Mouse (Mus musculus): ENCODE measurements at regions not wholly inside any gene's neighbourhood (a gene's known extent, or its start where the extent isn't known, plus 50 kb on each side); places are given as distances from the start of the nearest gene placed in this dataset.

DNA sequence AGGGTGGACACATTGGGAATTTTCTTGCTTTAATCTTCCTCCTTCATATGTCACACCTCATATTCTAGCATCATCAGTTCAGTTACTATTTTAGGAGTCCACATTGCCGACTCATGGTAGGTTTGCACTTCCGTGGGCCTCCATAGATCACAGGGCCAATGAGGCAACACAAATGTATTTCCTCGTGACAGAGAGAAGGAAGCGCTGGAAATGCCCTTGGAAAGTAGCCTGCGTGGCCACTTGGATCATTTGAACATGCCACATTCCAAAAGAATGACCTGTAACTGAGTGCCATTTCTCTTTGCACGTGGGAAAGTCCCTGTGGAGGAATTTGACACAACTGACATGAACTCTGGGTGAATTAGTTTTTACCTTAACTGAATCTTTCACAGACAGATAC, 150.6 kb downstream of the Plk2 start:
- DNase-seq (ENCODE audit: low spot score in 2 of 2): no peak
- Histone ChIP-seq H3K27ac (no peak overlapping the region), H3K4me3 (no peak overlapping the region)
- TF ChIP-seq CTCF (conservative IDR thresholded peaks at IDR 0.05): no peak

DNA sequence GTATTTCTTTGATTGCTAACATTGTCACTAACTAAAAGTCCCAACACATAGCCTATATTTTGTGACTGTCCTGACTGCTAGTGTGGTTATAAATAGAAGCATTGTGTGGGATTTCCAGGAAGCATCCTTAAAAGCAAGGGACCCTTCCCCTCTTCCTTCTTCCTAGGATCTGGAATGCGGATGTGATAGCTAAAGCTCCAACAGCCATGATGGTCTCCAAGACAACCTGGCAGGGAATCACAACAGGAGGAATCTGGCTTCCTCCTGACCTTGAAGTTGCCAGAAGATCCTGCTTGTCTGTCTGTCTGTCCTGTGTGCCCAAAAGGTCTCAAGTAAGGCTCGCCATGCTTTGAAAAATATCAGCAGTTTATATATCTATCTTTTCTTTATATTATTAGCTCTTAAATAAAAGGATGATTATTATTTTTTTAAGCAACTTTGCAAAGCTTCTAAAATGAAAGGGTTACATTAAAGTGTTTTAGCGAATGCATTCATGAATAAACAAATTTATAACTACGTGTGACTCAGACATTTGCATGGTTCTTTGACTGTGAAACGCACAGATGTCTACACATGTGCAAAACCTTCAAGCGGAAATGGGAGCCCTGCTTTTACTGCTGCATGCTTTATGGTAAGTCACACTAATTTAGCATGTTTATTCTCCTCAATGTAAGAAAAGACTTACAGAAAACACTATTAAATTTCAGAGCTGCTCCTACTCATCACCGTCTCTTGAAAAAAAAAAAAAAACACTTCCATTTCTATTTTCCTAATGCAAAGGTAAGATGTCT, 160.9 kb downstream of the Plk2 start:
- H3K27ac ChIP-seq: no peak overlapping the region

DNA sequence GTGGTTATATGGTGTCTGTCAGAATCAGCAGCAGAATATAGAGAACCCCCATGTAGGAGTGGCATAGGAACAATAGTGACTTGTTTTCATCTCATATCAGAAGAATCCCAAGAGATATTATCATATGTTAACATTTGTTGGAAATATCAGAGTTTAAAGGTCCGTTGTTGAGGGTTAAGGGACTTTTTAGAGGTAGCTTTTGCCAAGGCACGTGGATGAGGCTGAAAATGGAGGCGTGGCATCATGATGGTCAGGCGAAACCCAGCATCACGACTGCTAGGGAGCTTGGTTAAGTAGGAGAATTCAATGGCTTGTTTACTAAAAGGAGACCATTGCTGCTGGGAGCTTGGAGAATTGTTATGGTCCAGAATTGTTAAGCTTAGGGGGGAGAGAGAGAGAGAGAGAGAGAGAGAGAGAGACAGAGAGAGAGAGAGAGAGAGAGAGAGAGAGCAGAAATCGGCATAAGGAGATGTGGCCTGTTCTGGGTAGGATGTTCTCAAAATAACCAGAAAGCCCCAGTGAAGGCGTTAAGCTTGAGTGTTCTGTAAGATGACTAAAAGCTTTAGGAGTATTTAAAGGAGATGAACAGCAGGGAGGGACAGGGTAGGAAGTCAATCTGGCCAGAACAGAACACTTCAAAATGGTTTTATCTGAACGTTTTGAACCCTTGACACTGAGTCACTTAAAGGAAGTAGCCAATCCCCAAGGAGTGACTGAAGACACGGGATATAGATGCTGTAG, 161.7 kb downstream of the Plk2 start:
- Histone ChIP-seq H3K4me3 (no peak overlapping the region), H3K27ac (0 out of 2 replicates have a peak overlapping the region, but pooled peaks have one; percentile 40)
- TF ChIP-seq CTCF (conservative IDR thresholded peaks at IDR 0.05): no peak
- peak in 1 of 2 experiments; percentile 7 for DNase-seq (ENCODE audit: low spot score in 2 of 2)

More for the DNA sequence above, 160.9 kb downstream of the Plk2 start:
- no peak for DNase-seq (ENCODE audit: low spot score in 2 of 2)
- no peak for TF ChIP-seq CTCF (conservative IDR thresholded peaks at IDR 0.05)
- H3K4me3 ChIP-seq: no peak overlapping the region

DNA sequence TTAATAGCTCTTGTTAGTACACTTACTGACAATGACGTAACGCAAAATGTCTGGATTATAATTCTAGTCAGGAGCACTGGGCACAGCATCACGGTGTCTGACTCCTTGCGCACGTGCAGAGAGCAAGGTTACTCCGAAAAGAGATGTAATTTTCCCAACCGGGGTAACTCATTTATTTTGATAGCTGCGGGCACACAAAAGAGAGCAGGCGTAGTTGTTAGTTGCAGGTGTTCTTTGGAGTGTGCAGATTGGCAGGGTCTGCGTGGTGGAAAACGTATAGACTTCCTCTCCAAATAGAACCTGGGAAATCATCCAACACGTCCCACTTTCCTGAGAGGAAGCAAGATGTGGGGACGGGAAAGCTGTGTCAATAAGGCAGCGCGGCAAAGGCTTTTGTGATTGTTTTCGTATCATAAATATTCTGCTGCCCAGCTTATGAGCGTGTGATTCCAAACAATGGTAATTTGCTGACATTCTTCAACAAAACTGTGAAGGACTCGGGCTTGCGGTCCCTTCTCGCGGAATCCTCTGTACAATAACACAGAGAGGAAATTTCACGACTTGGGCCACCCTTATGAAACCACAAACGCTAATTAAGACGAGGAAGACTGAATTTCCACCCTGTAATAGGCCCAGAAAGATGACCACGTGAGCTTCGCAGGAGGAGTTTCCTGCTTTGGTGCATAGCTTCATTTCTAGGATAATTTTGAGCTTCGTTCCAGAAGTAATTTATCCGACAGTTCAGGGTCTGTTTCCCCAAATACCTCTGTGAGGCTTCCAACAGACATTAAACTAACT, 163.3 kb downstream of the Plk2 start:
- peak; percentile 32 to 55 for DNase-seq (ENCODE audit: low spot score in 2 of 2)
- TF ChIP-seq CTCF (conservative IDR thresholded peaks at IDR 0.05): no peak
- H3K4me3 ChIP-seq: peak overlapping the region; percentile 47
- peak overlapping the region; percentile 85 for H3K27ac ChIP-seq

DNA sequence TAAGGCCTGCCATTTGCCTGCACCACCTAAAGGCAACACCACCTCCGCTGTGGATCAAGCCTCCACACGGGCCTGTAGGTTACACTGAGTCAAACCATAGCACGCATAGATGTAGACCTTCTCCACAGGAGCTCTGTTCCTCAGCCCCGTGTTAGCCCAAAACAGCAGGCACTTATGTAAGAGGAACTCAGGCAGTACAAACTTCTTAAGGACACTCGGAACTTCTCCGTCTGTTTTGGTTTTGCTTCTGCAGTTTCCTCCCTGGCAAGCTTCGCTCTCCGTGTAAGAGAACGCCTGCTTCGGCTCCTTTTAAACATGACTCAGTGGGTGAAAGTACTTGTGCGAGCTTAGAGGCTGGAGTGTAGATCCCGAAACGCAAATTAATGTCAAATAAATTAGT, 165.7 kb downstream of the Plk2 start:
- Histone ChIP-seq H3K27ac (peak overlapping the region; percentile 83), H3K4me3 (no peak overlapping the region)
- TF ChIP-seq CTCF (conservative IDR thresholded peaks at IDR 0.05): no peak
- DNase-seq (ENCODE audit: low spot score in 2 of 2): peak; percentile 30 to 73

DNA sequence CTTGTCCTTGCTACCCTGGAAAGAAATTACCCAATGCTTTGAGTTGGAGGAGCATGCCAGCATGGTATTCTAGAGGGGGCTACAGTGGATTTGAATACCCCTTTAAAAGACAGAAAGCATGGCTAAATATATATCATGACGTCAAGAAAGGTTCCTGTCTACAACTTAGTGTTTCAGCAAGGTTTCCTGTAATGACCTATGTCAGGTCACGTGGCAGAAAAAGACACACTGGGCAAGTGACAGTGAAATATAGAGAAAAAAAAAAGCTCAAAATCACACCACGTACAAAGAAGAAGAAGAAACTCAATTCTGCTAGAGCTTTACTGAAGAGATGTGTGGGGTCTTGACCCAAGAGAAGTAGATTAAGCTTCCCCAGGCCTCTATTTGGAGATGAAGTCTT, 167.7 kb downstream of the Plk2 start:
- no peak for TF ChIP-seq CTCF (conservative IDR thresholded peaks at IDR 0.05)
- Histone ChIP-seq H3K27ac (peak overlapping the region; percentile 48; the same call in 1 of the 2 replicates), H3K4me3 (no peak overlapping the region)
- DNase-seq (ENCODE audit: low spot score in 2 of 2): no peak

DNA sequence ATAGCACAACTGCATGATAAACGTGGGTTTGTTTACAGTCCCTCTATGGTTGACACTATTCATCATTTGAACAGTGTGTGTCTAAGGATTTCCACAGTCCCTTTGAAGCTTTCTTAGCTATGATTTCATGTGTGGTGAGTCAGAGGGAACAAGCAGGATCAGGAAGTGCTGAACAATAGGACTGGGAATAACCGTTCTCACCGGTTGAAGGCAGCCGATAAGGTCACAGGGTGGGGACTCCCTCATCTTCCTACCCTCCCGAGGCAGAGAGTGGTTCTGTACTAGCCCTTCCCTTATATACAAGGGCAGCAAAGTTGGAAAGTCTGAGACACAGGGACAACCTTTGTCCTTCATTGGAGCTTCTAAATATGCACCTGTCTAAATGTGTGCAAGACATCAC, 168.1 kb downstream of the Plk2 start:
- TF ChIP-seq CTCF (conservative IDR thresholded peaks at IDR 0.05): no peak
- DNase-seq (ENCODE audit: low spot score in 2 of 2): no peak
- Histone ChIP-seq H3K4me3 (no peak overlapping the region), H3K27ac (peak overlapping the region; percentile 48; the same call in 1 of the 2 replicates)

DNA sequence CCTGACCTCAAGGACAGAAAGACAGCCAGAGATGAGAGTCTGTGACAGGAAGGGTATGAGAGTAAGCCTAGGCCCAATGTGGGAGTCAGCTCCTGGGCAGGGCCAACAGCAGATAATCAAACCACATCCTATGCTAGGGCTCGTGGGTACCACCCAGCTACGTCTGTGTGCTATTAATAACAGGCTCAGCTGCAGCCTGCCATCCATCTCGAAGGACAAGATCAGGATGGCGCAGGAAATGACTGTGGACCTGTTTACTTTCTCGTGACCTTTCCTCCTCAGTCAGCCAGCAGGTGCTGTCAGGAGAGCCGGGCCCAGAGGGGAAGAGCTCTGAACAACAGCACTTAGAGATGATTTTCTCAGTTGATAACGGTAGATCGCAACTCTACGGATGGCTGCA, 169.1 kb downstream of the Plk2 start:
- DNase-seq (ENCODE audit: low spot score in 2 of 2): no peak
- H3K27ac ChIP-seq: peak overlapping the region; percentile 43; the same call in 1 of the 2 replicates
- no peak for TF ChIP-seq CTCF (conservative IDR thresholded peaks at IDR 0.05)
- no peak overlapping the region for H3K4me3 ChIP-seq

DNA sequence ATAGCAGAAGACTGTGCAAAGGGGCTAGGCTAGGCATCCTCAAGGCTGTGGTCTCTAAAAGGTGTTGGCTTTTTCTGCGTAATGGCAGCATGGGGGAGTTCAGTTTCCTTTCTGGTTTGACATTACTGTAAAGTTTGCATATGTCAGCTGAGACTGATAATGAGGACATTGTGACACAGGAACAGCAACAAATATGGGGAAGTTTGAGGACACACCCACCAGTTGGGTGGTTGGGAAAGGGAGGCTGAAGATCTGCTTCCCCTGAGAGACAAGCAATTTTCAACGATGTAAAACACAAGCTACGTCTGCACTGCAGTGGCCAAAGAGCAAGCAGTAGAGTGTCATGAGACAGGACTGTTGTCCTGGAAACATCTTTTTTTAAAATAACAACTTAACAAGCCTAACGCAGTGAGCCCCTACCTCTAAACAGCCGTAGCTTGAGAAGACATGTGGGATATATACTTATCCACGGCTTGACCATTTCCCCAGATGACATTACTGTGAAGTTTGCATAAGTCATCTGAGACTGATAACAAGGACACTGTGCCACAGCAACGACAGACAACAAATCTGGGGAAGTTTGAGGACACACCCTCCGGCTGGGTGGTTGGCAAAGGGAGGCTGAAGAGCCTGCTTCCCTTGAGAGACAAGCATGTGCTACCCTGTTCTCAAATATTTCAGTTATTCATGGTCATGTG, 173.8 kb downstream of the Plk2 start:
- TF ChIP-seq CTCF (conservative IDR thresholded peaks at IDR 0.05): no peak
- no peak for DNase-seq (ENCODE audit: low spot score in 2 of 2)
- Histone ChIP-seq H3K4me3 (no peak overlapping the region), H3K27ac (peak overlapping the region; percentile 61)

DNA sequence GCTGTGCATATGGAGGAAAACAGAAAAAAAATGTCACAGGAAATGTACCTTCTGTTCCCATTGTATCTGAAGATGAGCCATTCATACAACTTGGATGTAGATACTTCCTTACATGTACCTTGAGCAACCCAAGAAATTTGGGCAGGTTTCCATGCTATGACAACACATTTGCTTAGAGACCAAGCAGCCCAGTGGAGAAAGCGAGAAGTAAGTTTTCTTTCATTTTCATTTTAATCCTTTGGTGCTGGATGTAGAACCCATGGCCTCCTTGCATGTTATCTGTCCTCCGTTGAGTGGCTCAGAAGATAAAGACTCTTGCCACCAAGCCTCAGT, 174.3 kb downstream of the Plk2 start:
- no peak for TF ChIP-seq CTCF (conservative IDR thresholded peaks at IDR 0.05)
- H3K27ac ChIP-seq: peak overlapping the region; percentile 59
- H3K4me3 ChIP-seq: no peak overlapping the region
- DNase-seq (ENCODE audit: low spot score in 2 of 2): peak in 1 of 2 experiments; percentile 25

DNA sequence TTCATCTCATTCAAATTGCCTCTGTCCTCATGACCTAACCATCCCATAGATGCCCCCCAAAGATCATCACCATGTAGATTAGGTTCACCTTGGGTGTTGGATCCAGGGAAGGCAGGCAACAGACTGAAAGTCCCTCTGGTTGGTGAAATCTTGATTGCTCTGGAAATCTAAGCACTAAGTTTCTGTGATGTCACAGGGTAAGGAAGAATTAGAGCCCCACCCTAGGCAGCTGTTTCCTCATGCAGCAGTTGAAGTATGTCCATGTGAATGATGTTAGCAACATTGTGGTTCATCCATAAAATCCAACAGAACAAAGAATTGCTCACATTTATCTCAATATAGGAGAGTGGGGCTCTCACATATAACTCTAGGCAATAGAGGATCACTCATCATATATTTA, 175.5 kb downstream of the Plk2 start:
- Histone ChIP-seq H3K4me3 (no peak overlapping the region), H3K27ac (peak overlapping the region; percentile 59; the same call in 1 of the 2 replicates)
- DNase-seq (ENCODE audit: low spot score in 2 of 2): no peak
- no peak for TF ChIP-seq CTCF (conservative IDR thresholded peaks at IDR 0.05)

DNA sequence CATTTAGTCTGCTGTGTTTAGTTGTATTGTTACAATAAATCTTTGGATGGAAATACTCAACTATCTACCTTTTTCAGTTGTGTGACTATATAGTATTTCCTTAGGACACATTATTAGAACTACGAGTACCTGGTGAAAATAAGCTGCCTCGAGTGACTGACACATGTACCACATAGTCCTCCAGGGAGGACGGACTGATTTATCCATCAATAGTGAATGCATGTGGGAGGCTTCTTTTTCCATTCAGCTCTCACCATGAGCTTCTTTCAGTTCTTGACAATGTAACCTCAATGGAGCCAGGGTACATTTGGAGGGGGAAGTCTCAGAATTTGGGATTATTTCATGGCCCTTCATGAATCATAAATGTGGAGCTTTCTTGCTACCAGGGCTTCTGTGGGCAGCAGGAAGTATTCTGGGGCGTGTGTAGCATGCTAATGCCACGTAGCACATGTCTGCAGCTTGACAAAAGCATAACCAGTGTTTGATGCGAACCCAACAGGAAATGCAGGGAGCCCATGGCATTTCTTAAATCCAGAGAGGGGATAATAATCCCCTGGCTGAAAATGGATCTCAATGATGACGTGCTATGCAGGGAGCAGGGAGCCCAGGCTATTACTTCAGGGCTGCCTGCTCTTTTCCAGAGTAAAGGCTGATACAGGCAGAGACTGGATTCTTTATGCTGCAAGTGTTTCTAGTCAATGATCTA, 178.7 kb downstream of the Plk2 start:
- Histone ChIP-seq H3K4me3 (no peak overlapping the region), H3K27ac (peak overlapping the region; percentile 2; the same call in 1 of the 2 replicates)
- TF ChIP-seq CTCF (conservative IDR thresholded peaks at IDR 0.05): no peak
- DNase-seq (ENCODE audit: low spot score in 2 of 2): no peak
